Mouse (Mus musculus) embryo, embryonic 10 days (tissue): Measurements from ENCODE around the gene Dnmt3c.

ENCODE experiments used
- DNase-seq: peaks from one replicate; pipeline ENCODE4 v3.0.0-alpha.2; 2015; ENCODE audit warnings: low spot score

Gene Dnmt3c

DNA sequence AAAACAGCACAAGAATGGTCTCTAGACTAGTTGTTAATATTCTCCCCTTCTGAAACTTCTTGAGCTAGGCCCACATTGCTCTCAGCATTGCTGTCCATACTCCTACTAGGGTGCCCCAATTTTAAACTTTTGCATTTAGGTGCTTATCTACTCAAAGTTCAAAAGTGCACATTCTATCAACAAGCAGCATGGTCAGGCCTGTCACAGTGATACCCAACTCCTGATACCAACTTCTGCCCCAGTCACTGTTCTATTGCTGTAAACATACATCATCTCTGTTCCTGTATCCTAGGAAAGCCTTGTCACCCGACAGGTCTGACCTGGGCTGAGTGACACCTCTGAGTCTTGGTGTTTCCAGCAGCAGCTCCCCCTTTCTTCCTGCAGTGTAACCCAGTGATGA is 26.6 kb downstream of the Dnmt3c start:
- DNase-seq, result no peak

GRCm38 (mm10) chr2:153724424-153724823 is 28.0 kb downstream of the Dnmt3c start:
- no peak for DNase-seq

DNA sequence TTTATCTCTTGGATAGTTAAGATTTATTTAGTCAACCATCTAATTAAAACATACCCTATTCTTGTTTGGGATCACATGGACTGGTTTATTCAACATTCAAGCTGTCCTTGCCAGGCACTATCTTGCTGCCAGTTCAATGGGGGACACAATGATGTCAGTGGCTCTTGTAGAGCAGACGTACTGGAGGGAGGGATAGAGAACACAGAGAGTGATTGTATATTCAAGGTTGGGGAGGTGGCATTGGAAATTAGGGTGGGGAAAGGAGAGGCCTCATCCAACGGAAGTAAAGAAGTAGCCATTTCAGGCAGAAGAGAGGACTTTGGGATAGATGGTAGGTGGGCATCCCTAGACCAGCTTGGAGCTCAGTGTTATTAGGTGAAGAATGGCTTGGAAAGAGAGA is 28.4 kb downstream of the Dnmt3c start:
- DNase-seq, result no peak

- DNase-seq, result no peak
Measured at GRCm38 (mm10) chr2:153725291-153725690, 28.8 kb downstream of the Dnmt3c start.

- DNase-seq, result no peak
Measured at GRCm38 (mm10) chr2:153734033-153734432, 37.6 kb downstream of the Dnmt3c start.

DNA sequence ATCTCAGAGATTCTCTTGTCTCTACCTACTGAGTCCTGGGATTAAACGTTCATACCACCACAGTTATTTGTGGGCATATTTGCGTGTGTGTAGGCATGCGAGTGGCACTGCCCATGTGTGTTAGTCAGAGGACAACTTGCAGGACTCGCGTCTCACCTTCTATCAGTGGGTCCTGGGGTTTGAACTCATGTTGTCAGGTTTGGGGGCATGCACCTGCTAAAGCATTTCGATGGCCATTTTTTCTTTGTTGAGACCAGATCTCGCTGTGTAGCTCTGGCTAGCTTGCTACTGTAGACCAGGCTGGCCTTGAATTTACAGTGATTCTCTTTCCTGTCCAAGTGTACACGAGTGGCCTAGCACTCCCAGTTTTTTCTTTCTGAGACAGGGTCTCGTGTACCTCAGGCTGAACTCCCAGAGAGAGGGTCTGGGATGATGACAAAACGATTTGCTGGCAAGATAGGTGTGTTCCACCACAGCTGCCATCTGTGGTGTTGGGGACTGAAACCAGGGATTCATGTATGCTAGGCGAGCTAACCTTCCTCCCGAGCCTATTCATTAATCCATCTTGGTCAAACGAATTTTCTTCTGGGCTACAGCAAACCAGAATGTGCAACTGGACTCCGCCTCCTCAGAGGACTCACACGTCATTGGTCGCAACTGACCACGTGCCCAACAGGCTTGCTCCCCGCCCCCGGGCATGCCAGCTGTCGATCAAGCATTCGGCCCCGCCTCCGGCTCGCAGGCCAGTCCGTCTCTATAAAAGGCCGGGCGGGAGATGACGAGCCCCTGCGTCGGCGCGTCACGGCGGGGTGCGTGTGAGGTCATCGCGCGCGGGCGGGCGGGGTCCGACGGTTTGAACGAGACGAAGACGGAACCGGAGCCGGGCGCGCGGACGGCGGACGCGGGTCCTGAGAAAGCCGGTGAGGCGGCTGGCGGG is 44.3 kb downstream of the Dnmt3c start, which contains the start of gene Mapre1:
Gene Mapre1, plus strand, starts transcription at position 775 of the 937 bp plus-strand sequence.
- peak; percentile 99 for DNase-seq

DNA sequence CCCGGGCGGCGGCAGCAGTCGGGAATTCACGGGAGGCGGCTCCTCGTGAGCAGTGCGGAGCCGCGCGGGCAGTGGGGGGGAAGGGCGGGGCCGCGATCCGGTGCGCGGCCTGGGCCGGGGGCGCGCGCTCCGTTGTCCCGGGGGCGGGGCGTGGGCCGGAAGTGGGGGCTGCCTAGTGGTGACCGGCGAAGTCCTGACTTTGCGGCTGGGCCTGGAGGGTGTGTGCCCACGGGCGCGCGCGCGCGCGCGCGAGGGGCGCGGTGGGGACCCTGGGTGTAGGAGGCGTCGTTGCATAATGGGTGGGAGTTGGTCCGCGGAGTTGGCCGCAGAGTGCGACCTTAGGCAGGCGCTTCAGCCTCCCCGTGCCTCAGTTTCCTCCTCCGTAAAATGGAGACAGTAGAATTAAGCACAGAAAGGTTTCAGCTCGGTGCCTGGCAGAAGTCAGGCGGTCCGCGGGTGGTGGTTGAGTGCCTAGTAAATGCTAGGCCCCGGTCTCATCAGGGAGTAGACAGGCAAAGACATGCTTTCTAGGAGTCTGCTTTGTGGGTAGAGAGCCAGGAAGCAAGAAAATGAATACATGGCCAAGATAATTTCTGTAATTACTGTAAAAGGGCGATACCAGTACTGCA is 45.1 kb downstream of the Dnmt3c start:
- peak; percentile 74 for DNase-seq

DNA sequence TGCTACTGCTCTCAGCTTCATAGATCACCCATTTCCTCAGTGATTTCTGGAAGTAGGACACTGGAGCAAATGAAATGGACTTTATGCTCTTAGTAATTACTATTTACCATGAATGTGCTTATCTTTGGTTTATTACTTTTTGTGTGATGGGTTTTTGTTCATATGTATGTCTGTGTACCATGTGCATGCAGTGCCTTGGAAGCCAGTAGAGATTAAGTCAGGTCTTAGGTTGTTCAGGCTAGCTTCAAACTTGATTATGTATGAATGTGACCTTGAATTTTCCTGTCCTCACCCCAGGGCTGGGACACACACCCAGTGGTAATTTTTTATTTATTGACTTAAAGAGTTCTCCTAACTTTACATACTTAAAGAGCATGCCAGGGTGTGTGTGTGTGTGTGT is 51.5 kb downstream of the Dnmt3c start:
- DNase-seq, result no peak

DNA sequence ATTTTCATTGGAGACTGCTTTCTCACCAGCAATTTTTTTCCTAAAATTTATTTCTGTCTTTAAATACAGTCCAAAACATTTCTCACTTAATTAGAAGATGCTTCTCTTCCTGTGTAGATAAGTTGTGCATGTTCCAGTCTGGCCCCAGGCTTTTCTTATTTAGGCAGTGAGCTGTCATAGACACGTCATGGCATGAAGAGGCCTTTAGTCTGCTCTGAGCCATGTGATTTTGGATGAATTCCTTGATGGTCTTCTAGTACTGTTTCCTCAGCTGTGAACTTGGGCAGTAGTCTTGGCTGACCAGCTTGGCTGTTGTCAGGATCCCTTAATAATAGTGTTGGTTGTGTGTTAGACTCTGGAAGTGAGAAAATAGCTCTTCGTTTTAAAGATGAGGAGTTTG is 53.9 kb downstream of the Dnmt3c start:
- no peak for DNase-seq

- DNase-seq, result no peak
Measured at GRCm38 (mm10) chr2:153762121-153762520, 65.7 kb downstream of the Dnmt3c start.

DNA sequence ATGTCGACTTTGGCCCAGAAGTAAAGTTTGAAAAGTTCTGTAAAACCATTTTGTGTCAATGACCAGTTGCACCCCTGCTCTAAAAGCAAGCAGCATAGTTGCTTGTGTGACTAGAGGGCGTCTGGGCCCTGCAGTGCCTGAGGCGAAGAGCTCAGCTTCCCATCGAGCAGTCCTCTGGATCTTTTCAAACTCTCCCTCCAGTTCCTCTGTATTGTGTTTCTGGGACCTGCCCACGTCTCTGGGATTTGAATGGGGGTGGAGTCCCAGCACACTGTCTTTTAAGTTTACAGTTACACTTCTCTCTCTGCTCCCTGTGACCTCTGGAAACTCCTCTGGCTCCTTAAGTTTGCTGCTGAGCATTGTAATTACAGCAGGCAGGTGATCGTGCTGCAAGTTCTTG is 71.0 kb downstream of the Dnmt3c start:
- DNase-seq, result no peak

DNA sequence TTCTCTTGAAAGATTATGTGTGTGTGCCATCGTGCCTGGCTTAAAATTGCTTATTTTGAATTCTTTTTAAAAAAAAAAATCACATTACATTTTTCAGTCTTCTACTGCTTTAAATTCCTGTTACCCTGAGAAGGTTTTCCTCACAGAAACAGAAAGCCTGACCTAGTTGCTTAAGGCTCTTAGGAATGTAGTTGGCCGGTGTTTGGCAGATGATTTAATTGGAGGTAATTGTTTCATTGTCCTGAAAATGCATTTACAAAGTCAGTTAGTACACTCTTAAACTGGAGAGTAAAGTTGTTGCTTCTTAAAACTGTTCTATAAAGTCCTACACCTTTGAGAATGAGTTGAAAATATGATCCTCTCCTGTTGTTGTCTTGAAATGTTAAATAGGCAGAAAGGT is 72.4 kb downstream of the Dnmt3c start:
- DNase-seq, result no peak

GRCm38 (mm10) chr2:153772950-153773349 is 76.5 kb downstream of the Dnmt3c start:
- no peak for DNase-seq

- no peak for DNase-seq
Measured at GRCm38 (mm10) chr2:153775472-153775871, 79.0 kb downstream of the Dnmt3c start.

DNA sequence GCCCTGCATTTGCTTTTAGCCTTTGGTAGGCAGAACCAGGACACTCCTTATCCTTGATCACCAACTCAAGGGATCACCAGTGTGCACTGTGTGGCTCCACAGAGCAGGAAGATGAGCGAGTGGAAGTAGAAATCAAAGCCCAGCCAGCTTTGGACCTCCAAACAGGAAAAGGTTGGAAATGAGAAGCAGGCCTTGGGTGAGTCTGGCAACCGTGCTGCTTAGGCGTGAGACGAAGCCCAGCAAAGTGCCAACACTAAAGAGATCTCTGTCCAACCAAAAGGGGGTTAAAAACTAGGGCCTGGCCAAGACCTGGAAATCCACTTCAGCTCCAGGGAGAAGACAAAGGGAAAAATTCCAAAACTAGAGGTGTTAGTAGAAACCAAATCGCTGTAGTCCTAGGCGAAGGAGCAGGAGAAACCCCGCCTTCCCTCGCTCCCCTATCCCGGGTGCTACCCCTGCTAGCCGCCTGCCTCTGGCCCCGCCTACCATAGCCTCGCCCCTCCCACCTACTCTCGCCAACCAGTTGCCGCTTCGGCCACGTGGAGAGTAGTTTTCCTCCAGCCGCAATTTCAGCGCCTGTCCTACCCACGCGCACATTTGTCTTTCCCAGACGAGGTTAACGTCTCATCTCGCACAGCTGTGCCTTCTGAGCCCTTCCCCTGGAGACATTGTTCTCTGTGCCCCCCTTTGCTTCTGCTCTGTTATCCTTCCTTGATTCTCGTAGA is 82.3 kb downstream of the Dnmt3c start:
- peak; percentile 86 for DNase-seq
